Mouse (Mus musculus) G1E (cell line): ENCODE measurements around the gene Top2a.

ENCODE experiments used
- CTCF ChIP-seq: IDR thresholded peaks from 2 replicates; pipeline ENCODE4 v1.5.1; 2012; ENCODE audit warnings: low read depth, low read length, inconsistent platforms, mixed read lengths
- GATA1 ChIP-seq: IDR thresholded peaks from 2 replicates; pipeline ENCODE4 v1.6.1; 2012; ENCODE audit warnings: borderline replicate concordance, low read length, inconsistent platforms, mixed read lengths
- GATA2 ChIP-seq: IDR thresholded peaks from 2 replicates; pipeline ENCODE4 v1.6.1; 2012; ENCODE audit warnings: low read depth, low read length, inconsistent platforms, borderline replicate concordance
- POLR2AphosphoS5 ChIP-seq: IDR thresholded peaks from 2 replicates; pipeline ENCODE4 v1.6.1; 2012; ENCODE audit warnings: low read depth, low read length, inconsistent platforms; ENCODE audit not compliant: insufficient replicate concordance
- TAL1 ChIP-seq: conservative IDR thresholded peaks from 2 replicates; pipeline ENCODE4 v1.6.1; 2012; ENCODE audit warnings: low read depth, low read length, inconsistent platforms, mixed read lengths

DNA sequence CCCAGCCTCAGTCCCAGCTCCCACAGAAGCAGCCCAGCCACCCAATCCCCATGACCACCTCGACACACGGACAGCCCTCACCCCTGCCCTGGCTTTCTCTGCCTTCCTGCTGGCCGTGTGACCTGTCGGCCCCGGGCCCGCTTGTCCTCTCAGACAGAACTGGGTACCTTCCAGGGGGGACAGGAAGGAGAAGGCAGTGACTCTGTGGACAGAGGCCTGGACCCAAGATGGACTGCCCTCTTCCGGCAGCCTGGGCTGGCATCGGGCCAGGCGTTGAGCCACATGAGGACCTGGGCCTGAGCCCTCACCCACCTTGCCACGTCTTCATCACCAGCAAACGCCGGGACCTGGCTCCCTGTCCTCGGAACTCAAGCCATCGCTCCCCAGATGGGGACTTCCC is 50.4 kb downstream of the Top2a start:
- TF ChIP-seq GATA1, result no peak
- no peak for TF ChIP-seq CTCF
- no peak for TF ChIP-seq TAL1
- no peak for TF ChIP-seq GATA2
- no peak for TF ChIP-seq POLR2AphosphoS5
